Comparison of ENCODE assay signal across 9 mouse cellular contexts in genomic region chr3:122617613-122618340, GRCm38 (mm10). TPM values are rescaled to one million over a fixed set of nuclear protein-coding genes. Genes with fewer than 3 reads are reported as not detected.
DNase-seq lines count a peak whose midpoint lies in the region; ATAC-seq and TF ChIP-seq lines count a peak whose summit lies in the region.
"Had no signal": no experiment of that assay in that cellular context is flagged by ENCODE, and none has a peak within 500 bp of the region (broad histone marks: within the 10 kb centered on the region; RNA-seq: fewer than 3 reads in every experiment).

No protein-coding gene starts in this region.

- in situ Hi-C loops in ES-E14 (cut with MboI; ENCODE audit: low sequenced_read_pairs in 2 of 2, unreplicated experiment in 2 of 2) = no loop called here

- no peak for DNase-seq in heart, postnatal 10 days
- no peak for DNase-seq in ES-E14 (ENCODE audit: low read depth, low spot score)
- no peak for DNase-seq in hindbrain, embryonic 10.5 days (ENCODE audit: low spot score)
- DNase-seq in midbrain, embryonic 11.5 days (ENCODE audit: low spot score, missing footprints) = peak; percentile 91
- no peak for DNase-seq in left cerebral cortex, adult 9 months (ENCODE audit: low spot score in 2 of 2)
- no peak for DNase-seq in gastrocnemius, adult 8-10 months (ENCODE audit: low spot score in 2 of 2)
- DNase-seq in cerebellum, adult 11 months = no peak

- H3K4me3 ChIP-seq in heart, embryonic 12.5 days = peak overlapping the region; percentile 89
- peak overlapping the region; percentile 80 to 95 for H3K4me3 ChIP-seq in ES-E14 (ENCODE audit: insufficient read depth in 1 of 2, low read depth in 1 of 2, low read length in 2 of 2, poor library complexity in 1 of 2, severe bottlenecking in 1 of 2)
- H3K4me3 ChIP-seq in hindbrain, embryonic 10.5 days = peak overlapping the region; percentile 92
- peak overlapping the region; percentile 98 for H3K4me3 ChIP-seq in midbrain, embryonic 11.5 days (ENCODE audit: low read depth, low read length)

- H3K9me3 ChIP-seq in heart, embryonic 12.5 days (replicated peaks) = no peaks in the 10 kb centered on the region
- no peaks in the 10 kb centered on the region for H3K9me3 ChIP-seq in ES-E14 (ENCODE audit: control insufficient read depth, insufficient read depth, low read depth, low read length)
- no peaks in the 10 kb centered on the region for H3K9me3 ChIP-seq in hindbrain, embryonic 10.5 days
- H3K9me3 ChIP-seq in midbrain, embryonic 11.5 days (ENCODE audit: control insufficient read depth, low read length) = no peaks in the 10 kb centered on the region

- H3K4me2 ChIP-seq in heart, embryonic 12.5 days = peak overlapping the region; percentile 86
- peak overlapping the region; percentile 79 for H3K4me2 ChIP-seq in midbrain, embryonic 11.5 days

- no peaks in the 10 kb centered on the region for H3K36me3 ChIP-seq in heart, embryonic 12.5 days
- H3K36me3 ChIP-seq in ES-E14 (ENCODE audit: control insufficient read depth, insufficient read depth, low read length, poor library complexity, severe bottlenecking) = no peaks in the 10 kb centered on the region
- no peaks in the 10 kb centered on the region for H3K36me3 ChIP-seq in hindbrain, embryonic 10.5 days
- no peaks in the 10 kb centered on the region for H3K36me3 ChIP-seq in midbrain, embryonic 11.5 days (ENCODE audit: control insufficient read depth, insufficient read depth, low read length)
- H3K36me3 ChIP-seq: G1E had no signal

- H3K4me1 ChIP-seq in heart, embryonic 12.5 days (replicated peaks) = peaks cover 16% of the 10 kb centered on the region
- peaks cover 3 to 8% of the 10 kb centered on the region in 2 experiments; a peak in 2 of 4 replicates for H3K4me1 ChIP-seq in ES-E14 (ENCODE audit: control insufficient read depth in 2 of 2, insufficient read depth in 2 of 2, low read length in 2 of 2, poor library complexity in 1 of 2)
- H3K4me1 ChIP-seq in hindbrain, embryonic 10.5 days (replicated peaks) = peaks cover 45% of the 10 kb centered on the region
- H3K4me1 ChIP-seq in midbrain, embryonic 11.5 days (ENCODE audit: control insufficient read depth, insufficient read depth, low read length) = peaks cover 20% of the 10 kb centered on the region

- no peak overlapping the region for H3K27ac ChIP-seq in heart, embryonic 12.5 days (ENCODE audit: poor library complexity, severe bottlenecking)
- no peak overlapping the region for H3K27ac ChIP-seq in ES-E14 (ENCODE audit: insufficient read depth, low read depth, low read length, poor library complexity, severe bottlenecking)
- H3K27ac ChIP-seq in hindbrain, embryonic 10.5 days = peak overlapping the region; percentile 100
- no peak overlapping the region for H3K27ac ChIP-seq in midbrain, embryonic 11.5 days (ENCODE audit: low read depth, low read length)

- H3K9ac ChIP-seq in heart, embryonic 12.5 days = peak overlapping the region; percentile 96
- peak overlapping the region; percentile 89 for H3K9ac ChIP-seq in ES-E14 (ENCODE audit: insufficient read depth, low read depth, low read length, poor library complexity, severe bottlenecking)
- H3K9ac ChIP-seq in midbrain, embryonic 11.5 days (ENCODE audit: low read length) = peak overlapping the region; percentile 100

- H3K27me3 ChIP-seq in heart, embryonic 12.5 days (replicated peaks) = no peaks in the 10 kb centered on the region
- H3K27me3 ChIP-seq in hindbrain, embryonic 10.5 days (ENCODE audit: insufficient read depth, poor library complexity, severe bottlenecking) = peaks cover 11% of the 10 kb centered on the region; the same call in 1 of the 2 replicates
- H3K27me3 ChIP-seq in midbrain, embryonic 11.5 days (ENCODE audit: control insufficient read depth, insufficient read depth, low read length) = no peaks in the 10 kb centered on the region

- intact Hi-C loops in heart, postnatal 10 days (cut with DNase I) = loop anchor here (5.0 kb wide), 1 partner anchor 110 kb away; no protein-coding TSS in a partner anchor

- no peak for ATAC-seq in heart, embryonic 12.5 days (ENCODE audit: insufficient number of reproducible peaks, low FRiP score)
- no peak for ATAC-seq in midbrain, embryonic 11.5 days (ENCODE audit: low FRiP score)

- 55% methylated on average over 9 of the region's 9 CpGs for WGBS in heart, embryonic 12.5 days
- WGBS in hindbrain, embryonic 10.5 days = 57% methylated on average over 9 of the region's 9 CpGs
- 54% methylated on average over 9 of the region's 9 CpGs for WGBS in midbrain, embryonic 11.5 days

TF ChIP-seq in ES-E14, 5 proteins besides CTCF, POLR2A, EP300 and RAD21:
- TF ChIP-seq ZNF384 (IDR thresholded peaks at IDR 0.05; ENCODE audit: low read depth, low read length) (no peak), CHD2 (IDR thresholded peaks at IDR 0.05; ENCODE audit: low read depth, low read length) (no peak), HCFC1 (IDR thresholded peaks at IDR 0.05; ENCODE audit: borderline replicate concordance, insufficient read depth, low read length) (no peak), ZC3H11A (IDR thresholded peaks at IDR 0.05; ENCODE audit: borderline replicate concordance, low read depth, low read length) (no peak), MAFK (IDR thresholded peaks at IDR 0.05; ENCODE audit: insufficient read depth, low read depth, low read length) (no peak)
TF ChIP-seq in ES-E14: peak in this region for 0.

RNA-seq across cellular contexts. Expression of gene Fnbp1l, which starts 1.7 kb away (rescaled TPM):
- 33.8 and 34.3 TPM in 2 replicates for polyA plus RNA-seq in heart, embryonic 12.5 days (2016; fragmentation: Nextera tagmentation; extraction: Ambion mirVana)
- total RNA-seq in heart, postnatal 10 days (2021) = 10 to 100 TPM; 49.0 to 52.7 TPM
- 21.2 and 25.5 TPM in 2 replicates for total RNA-seq in ES-E14 (2012; rRNA removed)
- 48.7 and 54.9 TPM in 2 replicates for polyA plus RNA-seq in hindbrain, embryonic 10.5 days (2016; fragmentation: Nextera tagmentation; extraction: Ambion mirVana)
- polyA plus RNA-seq in midbrain, embryonic 11.5 days (2014; fragmentation: Nextera tagmentation; extraction: Ambion mirVana) = 76.8 and 85.8 TPM in 2 replicates
- 1 to 10 TPM; 2.0 to 3.7 (median 2.5) TPM for total RNA-seq in gastrocnemius, adult 8-10 months (2022)
- polyA plus RNA-seq: G1E had no signal
